Mouse (Mus musculus) heart, embryonic 13.5 days (tissue): ENCODE data around the gene Slc16a12. TPM values are rescaled to one million over a fixed set of nuclear protein-coding genes. Genes with fewer than 3 reads are reported as not detected.
A peak's percentile ranks its signal among the peaks of the same experiment; 100 is the strongest.

ENCODE experiments used
- ATAC-seq: fragments of 200-750 bp; cut with Nextera tagmentation; 2 replicates; pipeline ENCODE4 v1.8.0; 2017; ENCODE audit warnings: moderate TSS enrichment; ENCODE audit not compliant: insufficient number of reproducible peaks, low FRiP score, low TSS enrichment; ENCODE audit errors: extremely low read depth
- H3K27ac ChIP-seq: fragments of 300-500 bp; sonication (generic); replicated peaks from 2 replicates; pipeline ENCODE4 v1.5.1; 2015; ENCODE audit warnings: moderate library complexity, mild to moderate bottlenecking, inconsistent platforms
- H3K27me3 ChIP-seq: fragments of 300-500 bp; sonication (generic); replicated peaks from 2 replicates; pipeline ENCODE4 v1.6.1; 2015; ENCODE audit warnings: mild to moderate bottlenecking, inconsistent platforms
- H3K36me3 ChIP-seq: fragments of 300-500 bp; sonication (generic); 2 replicates; pipeline ENCODE4 v1.6.1; 2015; ENCODE audit warnings: mild to moderate bottlenecking, inconsistent platforms
- H3K4me1 ChIP-seq: fragments of 300-500 bp; sonication (generic); 2 replicates; pipeline ENCODE4 v1.6.1; 2015; ENCODE audit warnings: inconsistent platforms
- H3K4me2 ChIP-seq: fragments of 300-500 bp; sonication (generic); 2 replicates; pipeline ENCODE4 v1.6.1; 2015; ENCODE audit warnings: inconsistent platforms, mild to moderate bottlenecking, moderate library complexity
- H3K4me3 ChIP-seq: fragments of 300-500 bp; sonication (generic); 2 replicates; pipeline ENCODE4 v1.5.1; 2015; ENCODE audit warnings: moderate library complexity, mild to moderate bottlenecking, inconsistent platforms
- H3K9ac ChIP-seq: fragments of 300-500 bp; sonication (generic); 2 replicates; pipeline ENCODE4 v1.6.1; 2015; ENCODE audit warnings: inconsistent platforms, mild to moderate bottlenecking, moderate library complexity
- H3K9me3 ChIP-seq: fragments of 300-500 bp; sonication (generic); 2 replicates; pipeline ENCODE4 v1.6.1; 2016; ENCODE audit warnings: inconsistent platforms
- WGBS: fragments of 180-500 bp; shearing (Covaris S2); methylation state at CpG from one replicate; pipeline ENCODE4 v1.1.7; 2015; ENCODE audit warnings: mixed read lengths; 5-methylcytosine and 5-hydroxymethylcytosine counted together
- polyA plus RNA-seq: library from polyadenylated mRNA; unstranded; fragments of >200 nt; fragmentation: Nextera tagmentation; extraction: Ambion mirVana; gene quantifications from 2 replicates; pipeline ENCODE4 v1.2.1, GENCODE M21; 2015

Slc16a12 gene
- polyA plus RNA-seq, 1 experiment from 2014 or later: 16.4 TPM

GRCm38 (mm10) chr19:34706261-34706660, 40.8 kb downstream of the Slc16a12 start:
- Histone ChIP-seq H3K27me3 (no peaks in the 10 kb centered on the region), H3K36me3 (no peaks in the 10 kb centered on the region), H3K4me2 (peak overlapping the region; percentile 29), H3K27ac (peak overlapping the region; percentile 26), H3K9ac (no peak overlapping the region), H3K4me1 (peaks cover 19% of the 10 kb centered on the region), H3K4me3 (no peak overlapping the region), H3K9me3 (no peaks in the 10 kb centered on the region)
- WGBS: 27% methylated on average over 6 of the region's 6 CpGs
- ATAC-seq: no peak

- no peaks in the 10 kb centered on the region for H3K36me3 ChIP-seq
- 92% methylated on average over 1 of the region's 1 CpGs for WGBS
These were observed 41.9 kb downstream of the Slc16a12 start for GRCm38 (mm10) chr19:34705141-34705540.

GRCm38 (mm10) chr19:34699300-34699699, 47.8 kb downstream of the Slc16a12 start:
- ATAC-seq: no peak
- H3K4me3 ChIP-seq: no peak overlapping the region
- H3K4me2 ChIP-seq: no peak overlapping the region
- no peaks in the 10 kb centered on the region for H3K36me3 ChIP-seq
- 82% methylated on average over 2 of the region's 2 CpGs for WGBS
- no peak overlapping the region for H3K27ac ChIP-seq
- 0 out of 2 replicates have a peak, but pooled peaks cover 3% of the 10 kb centered on the region for H3K4me1 ChIP-seq
- no peaks in the 10 kb centered on the region for H3K9me3 ChIP-seq
- no peak overlapping the region for H3K9ac ChIP-seq
- H3K27me3 ChIP-seq: no peaks in the 10 kb centered on the region

More at GRCm38 (mm10) chr19:34705141-34705540, 41.9 kb downstream of the Slc16a12 start:
- Histone ChIP-seq H3K9ac (no peak overlapping the region), H3K4me3 (no peak overlapping the region), H3K27ac (no peak overlapping the region), H3K4me2 (no peak overlapping the region), H3K4me1 (peaks cover 19% of the 10 kb centered on the region), H3K27me3 (no peaks in the 10 kb centered on the region), H3K9me3 (no peaks in the 10 kb centered on the region)
- ATAC-seq: no peak

GRCm38 (mm10) chr19:34698852-34699251, 48.2 kb downstream of the Slc16a12 start:
- no peak overlapping the region for H3K9ac ChIP-seq
- no peak overlapping the region for H3K4me3 ChIP-seq
- no peak overlapping the region for H3K4me2 ChIP-seq
- no peak overlapping the region for H3K27ac ChIP-seq
- no peaks in the 10 kb centered on the region for H3K9me3 ChIP-seq
- H3K27me3 ChIP-seq: no peaks in the 10 kb centered on the region
- WGBS: 43% methylated on average over 1 of the region's 1 CpGs
- no peak for ATAC-seq
- 0 out of 2 replicates have a peak, but pooled peaks cover 3% of the 10 kb centered on the region for H3K4me1 ChIP-seq
- H3K36me3 ChIP-seq: no peaks in the 10 kb centered on the region

- H3K4me3 ChIP-seq: no peak overlapping the region
- no peak overlapping the region for H3K9ac ChIP-seq
- H3K36me3 ChIP-seq: no peaks in the 10 kb centered on the region
- no peak for ATAC-seq
- H3K4me2 ChIP-seq: no peak overlapping the region
- WGBS: 81% methylated on average over 3 of the region's 3 CpGs
- H3K4me1 ChIP-seq: 0 out of 2 replicates have a peak, but pooled peaks cover 3% of the 10 kb centered on the region
- H3K27ac ChIP-seq: no peak overlapping the region
- no peaks in the 10 kb centered on the region for H3K9me3 ChIP-seq
- H3K27me3 ChIP-seq: no peaks in the 10 kb centered on the region
These were observed 48.7 kb downstream of the Slc16a12 start for GRCm38 (mm10) chr19:34698432-34698831.

- Histone ChIP-seq H3K9ac (no peak overlapping the region), H3K4me1 (0 out of 2 replicates have a peak, but pooled peaks cover 3% of the 10 kb centered on the region), H3K4me2 (no peak overlapping the region), H3K4me3 (no peak overlapping the region), H3K36me3 (no peaks in the 10 kb centered on the region), H3K27me3 (no peaks in the 10 kb centered on the region), H3K9me3 (no peaks in the 10 kb centered on the region), H3K27ac (no peak overlapping the region)
- 68% methylated on average over 2 of the region's 2 CpGs for WGBS
- ATAC-seq: no peak
These were observed 49.6 kb downstream of the Slc16a12 start for GRCm38 (mm10) chr19:34697461-34697860.

- Histone ChIP-seq H3K27ac (no peak overlapping the region), H3K4me2 (no peak overlapping the region), H3K4me1 (0 out of 2 replicates have a peak, but pooled peaks cover 3% of the 10 kb centered on the region), H3K4me3 (no peak overlapping the region), H3K9ac (no peak overlapping the region), H3K27me3 (no peaks in the 10 kb centered on the region), H3K36me3 (no peaks in the 10 kb centered on the region), H3K9me3 (no peaks in the 10 kb centered on the region)
- no peak for ATAC-seq
- WGBS: 84% methylated on average over 8 of the region's 8 CpGs
These were observed 50.6 kb downstream of the Slc16a12 start for GRCm38 (mm10) chr19:34696352-34696986.

- no peak overlapping the region for H3K9ac ChIP-seq
- H3K27ac ChIP-seq: no peak overlapping the region
- H3K9me3 ChIP-seq: no peaks in the 10 kb centered on the region
- ATAC-seq: no peak
- no peak overlapping the region for H3K4me2 ChIP-seq
- no peaks in the 10 kb centered on the region for H3K27me3 ChIP-seq
- 0 out of 2 replicates have a peak, but pooled peaks cover 2% of the 10 kb centered on the region for H3K4me1 ChIP-seq
- no peak overlapping the region for H3K4me3 ChIP-seq
- 82% methylated on average over 6 of the region's 6 CpGs for WGBS
- no peaks in the 10 kb centered on the region for H3K36me3 ChIP-seq
These were observed 55.7 kb downstream of the Slc16a12 start for GRCm38 (mm10) chr19:34691402-34691801.

GRCm38 (mm10) chr19:34685530-34685929, 61.6 kb downstream of the Slc16a12 start:
- Histone ChIP-seq H3K27me3 (no peaks in the 10 kb centered on the region), H3K27ac (no peak overlapping the region), H3K4me2 (no peak overlapping the region), H3K4me1 (peaks cover 4% of the 10 kb centered on the region; the same call in 1 of the 2 replicates), H3K4me3 (no peak overlapping the region), H3K9me3 (no peaks in the 10 kb centered on the region), H3K36me3 (no peaks in the 10 kb centered on the region), H3K9ac (no peak overlapping the region)
- ATAC-seq: no peak
- WGBS: 88% methylated on average over 1 of the region's 1 CpGs

- Histone ChIP-seq H3K27me3 (no peaks in the 10 kb centered on the region), H3K27ac (no peak overlapping the region), H3K4me1 (peaks cover 4% of the 10 kb centered on the region; the same call in 1 of the 2 replicates), H3K9me3 (no peaks in the 10 kb centered on the region), H3K9ac (no peak overlapping the region), H3K36me3 (no peaks in the 10 kb centered on the region), H3K4me3 (no peak overlapping the region), H3K4me2 (no peak overlapping the region)
- WGBS: 50% methylated on average over 1 of the region's 1 CpGs
- ATAC-seq: no peak
These were observed 62.2 kb downstream of the Slc16a12 start for GRCm38 (mm10) chr19:34684857-34685256.

- no peak overlapping the region for H3K4me2 ChIP-seq
- no peaks in the 10 kb centered on the region for H3K9me3 ChIP-seq
- ATAC-seq: no peak
- peaks cover 14% of the 10 kb centered on the region for H3K4me1 ChIP-seq
- no peak overlapping the region for H3K27ac ChIP-seq
- 0 out of 2 replicates have a peak overlapping the region, but pooled peaks have one; percentile 24 for H3K9ac ChIP-seq
- 40% methylated on average over 4 of the region's 4 CpGs for WGBS
- peaks cover 11% of the 10 kb centered on the region; the same call in 1 of the 2 replicates for H3K36me3 ChIP-seq
- no peaks in the 10 kb centered on the region for H3K27me3 ChIP-seq
- H3K4me3 ChIP-seq: no peak overlapping the region
These were observed 68.7 kb downstream of the Slc16a12 start for GRCm38 (mm10) chr19:34678428-34678827.

GRCm38 (mm10) chr19:34673476-34673875, 73.6 kb downstream of the Slc16a12 start:
- no peak overlapping the region for H3K9ac ChIP-seq
- ATAC-seq: no peak
- no peaks in the 10 kb centered on the region for H3K9me3 ChIP-seq
- no peak overlapping the region for H3K4me2 ChIP-seq
- peaks cover 16% of the 10 kb centered on the region; the same call in 1 of the 2 replicates for H3K36me3 ChIP-seq
- H3K27ac ChIP-seq: no peak overlapping the region
- no peaks in the 10 kb centered on the region for H3K27me3 ChIP-seq
- H3K4me3 ChIP-seq: no peak overlapping the region
- H3K4me1 ChIP-seq: peaks cover 12% of the 10 kb centered on the region
- WGBS: 58% methylated on average over 7 of the region's 7 CpGs
